Mouse (Mus musculus) hindbrain, embryonic 15.5 days (tissue): ENCODE results near the gene Top3b. TPM values are rescaled to one million over a fixed set of nuclear protein-coding genes. Genes with fewer than 3 reads are reported as not detected.
A peak's percentile ranks its signal among the peaks of the same experiment; 100 is the strongest.

ENCODE experiments used
- ATAC-seq: fragments of 200-750 bp; cut with Nextera tagmentation; 2 replicates; pipeline ENCODE4 v1.8.0; 2017; ENCODE audit warnings: low read depth, moderate number of reproducible peaks, moderate TSS enrichment; ENCODE audit not compliant: low FRiP score
- H3K27ac ChIP-seq: fragments of 300-500 bp; sonication (generic); replicated peaks from 2 replicates; pipeline ENCODE4 v1.5.1; 2015; ENCODE audit warnings: mild to moderate bottlenecking, inconsistent platforms
- H3K27me3 ChIP-seq: fragments of 300-500 bp; sonication (generic); 2 replicates; pipeline ENCODE4 v1.6.1; 2015; ENCODE audit warnings: control low read depth, inconsistent platforms
- H3K36me3 ChIP-seq: fragments of 300-500 bp; sonication (generic); 2 replicates; pipeline ENCODE4 v1.6.1; 2015; ENCODE audit warnings: control low read depth, inconsistent platforms
- H3K4me1 ChIP-seq: fragments of 300-500 bp; sonication (generic); replicated peaks from 2 replicates; pipeline ENCODE4 v1.6.1; 2015; ENCODE audit warnings: control low read depth, inconsistent platforms
- H3K4me2 ChIP-seq: fragments of 300-500 bp; sonication (generic); 2 replicates; pipeline ENCODE4 v1.6.1; 2015; ENCODE audit warnings: moderate library complexity, mild to moderate bottlenecking, inconsistent platforms
- H3K4me3 ChIP-seq: fragments of 300-500 bp; sonication (generic); 2 replicates; pipeline ENCODE4 v1.5.1; 2015; ENCODE audit warnings: mild to moderate bottlenecking, inconsistent platforms
- H3K9ac ChIP-seq: fragments of 300-500 bp; sonication (generic); 2 replicates; pipeline ENCODE4 v1.6.1; 2015; ENCODE audit warnings: inconsistent platforms
- H3K9me3 ChIP-seq: fragments of 300-500 bp; sonication (generic); 2 replicates; pipeline ENCODE4 v1.6.1; 2016; ENCODE audit warnings: control low read depth, inconsistent platforms
- WGBS: fragments of 180-500 bp; shearing (Covaris S2); methylation state at CpG from one replicate; pipeline ENCODE4 v1.1.7; 2015; 5-methylcytosine and 5-hydroxymethylcytosine counted together
- polyA plus RNA-seq: library from polyadenylated mRNA; unstranded; fragments of >200 nt; fragmentation: Nextera tagmentation; extraction: Ambion mirVana; gene quantifications from 2 replicates; pipeline ENCODE4 v1.2.1, GENCODE M21; 2015

Gene Top3b
- polyA plus RNA-seq, 1 experiment from 2014 or later: 74.2 TPM

DNA sequence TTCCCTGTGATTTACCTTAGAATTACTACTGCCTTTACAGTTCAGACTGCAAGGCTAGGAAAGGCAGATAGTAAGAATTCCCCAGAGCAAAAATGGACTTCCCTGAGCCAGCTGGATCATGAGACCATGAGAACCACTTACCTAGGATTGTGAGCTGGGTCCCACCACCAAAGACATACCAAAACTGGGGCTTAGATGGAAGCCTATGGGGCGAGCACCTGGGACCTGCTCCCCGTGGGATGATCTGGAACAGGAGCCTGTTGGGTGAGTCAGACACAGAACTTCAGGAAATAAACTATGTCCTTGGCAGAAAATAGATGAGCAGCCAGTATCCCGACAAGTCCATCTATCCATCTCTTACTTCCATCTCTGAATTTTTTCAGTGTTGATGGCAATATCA, 8.2 kb upstream of the Top3b start:
- H3K4me3 ChIP-seq: no peak overlapping the region
- H3K27ac ChIP-seq: no peak overlapping the region
- no peaks in the 10 kb centered on the region for H3K36me3 ChIP-seq
- WGBS: 73% methylated on average over 3 of the region's 3 CpGs
- H3K9me3 ChIP-seq: no peaks in the 10 kb centered on the region
- H3K27me3 ChIP-seq: no peaks in the 10 kb centered on the region
- ATAC-seq: no peak
- H3K4me2 ChIP-seq: no peak overlapping the region
- H3K9ac ChIP-seq: no peak overlapping the region
- H3K4me1 ChIP-seq: no peaks in the 10 kb centered on the region

DNA sequence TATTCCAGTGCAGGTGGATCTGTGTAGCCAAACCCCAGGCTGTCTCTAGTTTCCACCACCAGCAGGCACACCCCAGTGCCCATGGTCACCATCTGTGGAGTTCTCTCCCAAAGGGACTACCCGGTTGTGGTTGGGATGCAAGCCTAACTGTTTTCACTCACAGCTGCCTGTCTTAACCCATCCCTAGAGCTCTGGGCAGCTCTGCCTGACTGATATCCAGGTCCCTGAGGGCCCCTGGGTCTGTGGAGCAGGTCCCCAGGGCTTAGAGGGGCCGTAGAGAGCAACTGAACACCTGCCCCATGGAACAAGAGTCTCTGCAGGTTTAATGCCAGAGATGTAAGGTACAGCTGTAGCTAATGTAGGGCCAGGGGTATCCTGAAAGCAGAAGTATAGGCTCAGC, 6.6 kb upstream of the Top3b start, which contains the start of gene Igll1:
Gene Igll1, minus strand, starts transcription at position 8 of the 400 bp plus-strand sequence.
- Histone ChIP-seq H3K4me2 (no peak within 1 kb of the TSS), H3K4me3 (no peak within 1 kb of the TSS), H3K4me1 (no peaks in the 10 kb centered on the region), H3K36me3 (no peaks in the 10 kb centered on the region), H3K27me3 (no peaks in the 10 kb centered on the region), H3K9ac (no peak within 1 kb of the TSS), H3K9me3 (no peaks in the 10 kb centered on the region), H3K27ac (no peak within 1 kb of the TSS)
- no peak for ATAC-seq
- WGBS: 78% methylated on average over 2 of the region's 2 CpGs

DNA sequence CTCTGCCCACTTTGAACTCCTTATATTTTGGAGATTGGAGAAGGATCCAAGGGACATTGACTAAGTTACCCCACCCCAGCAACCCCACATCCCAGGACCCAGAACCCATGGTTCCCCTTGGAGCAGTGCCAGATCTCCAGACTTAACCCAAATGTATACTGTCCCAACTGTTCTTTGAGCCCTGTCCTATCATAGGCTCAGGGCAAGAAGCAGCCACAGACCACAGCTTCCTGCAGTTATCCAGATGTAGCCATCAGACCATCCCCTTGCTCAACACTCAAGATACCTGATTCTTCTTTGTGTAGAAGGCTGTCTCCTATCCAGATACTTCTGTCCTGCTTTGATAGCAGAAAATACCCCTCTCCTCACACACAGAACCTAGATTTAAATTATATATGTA, 5.3 kb upstream of the Top3b start:
- no peak overlapping the region for H3K4me2 ChIP-seq

DNA sequence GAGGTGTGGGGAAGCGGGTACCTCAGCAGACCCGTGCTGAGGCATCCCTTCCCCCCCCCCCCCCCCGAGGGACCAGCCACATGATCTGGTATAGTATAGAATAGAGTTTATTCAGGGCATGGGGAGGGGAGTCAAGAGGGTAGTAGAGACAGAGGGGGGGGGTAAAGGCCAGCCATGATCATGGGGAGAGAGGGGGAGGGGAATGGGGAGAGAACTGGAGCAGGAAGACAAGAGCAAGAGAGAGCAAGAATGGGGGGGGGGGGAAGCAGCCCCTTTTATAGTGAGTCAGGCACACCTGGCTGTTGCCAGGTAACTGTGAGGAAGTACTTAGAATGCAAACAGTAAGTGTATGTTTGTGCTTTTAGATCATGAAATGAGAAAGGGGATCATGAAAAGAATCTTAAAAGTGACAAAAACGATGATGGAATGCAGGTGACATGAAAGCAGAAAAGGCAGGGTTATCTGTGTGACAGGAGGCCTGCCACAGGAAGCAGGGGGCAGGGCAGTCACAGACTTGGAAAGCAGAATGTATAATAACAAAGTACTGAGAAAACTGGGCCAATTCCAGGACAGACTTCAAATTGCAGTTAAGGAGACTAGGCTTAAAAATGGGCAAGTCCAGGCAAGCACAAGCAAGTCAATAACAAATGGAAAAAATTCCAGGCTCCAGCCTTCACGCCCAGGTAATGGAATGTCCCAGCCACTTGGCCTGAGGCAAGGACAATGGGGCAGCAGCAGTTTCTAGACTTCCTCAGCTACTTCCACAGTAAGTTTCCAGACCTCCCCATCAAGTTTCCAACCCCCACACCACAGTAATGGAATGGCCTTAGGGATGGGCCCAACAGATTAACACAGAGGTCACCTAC, 4.6 kb upstream of the Top3b start:
- Histone ChIP-seq H3K4me2 (no peak overlapping the region), H3K36me3 (no peaks in the 10 kb centered on the region), H3K4me3 (no peak overlapping the region), H3K9ac (no peak overlapping the region), H3K9me3 (no peaks in the 10 kb centered on the region), H3K4me1 (peaks cover 3% of the 10 kb centered on the region; the same call in 1 of the 2 replicates), H3K27me3 (no peaks in the 10 kb centered on the region), H3K27ac (no peak overlapping the region)
- WGBS: 52% methylated on average over 4 of the region's 5 CpGs
- no peak for ATAC-seq

More for the DNA sequence above, 5.3 kb upstream of the Top3b start:
- Histone ChIP-seq H3K4me3 (no peak overlapping the region), H3K4me1 (peaks cover 2% of the 10 kb centered on the region; the same call in 1 of the 2 replicates), H3K9ac (no peak overlapping the region), H3K27me3 (no peaks in the 10 kb centered on the region), H3K27ac (no peak overlapping the region), H3K9me3 (no peaks in the 10 kb centered on the region), H3K36me3 (no peaks in the 10 kb centered on the region)
- ATAC-seq: no peak

DNA sequence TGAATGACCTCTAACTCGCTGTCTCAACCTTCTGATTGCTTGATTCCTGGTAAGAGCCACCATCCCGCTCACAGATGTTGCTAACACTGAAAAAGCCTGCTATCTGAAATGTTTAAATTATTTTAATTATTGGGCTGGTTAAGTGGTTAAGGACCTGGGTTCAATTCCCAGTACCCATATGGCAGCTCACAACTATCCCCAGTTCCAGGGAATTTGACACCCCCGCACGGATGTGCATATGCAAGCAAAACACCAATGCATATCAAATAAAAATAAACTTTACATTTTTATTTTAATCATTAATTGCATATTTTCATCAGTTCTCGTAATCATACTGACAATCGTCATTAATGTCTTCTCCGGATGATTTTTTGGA, 307 bp upstream of the Top3b start:
- peaks cover 20% of the 10 kb centered on the region for H3K4me1 ChIP-seq
- peaks cover 3% of the 10 kb centered on the region; the same call in 1 of the 2 replicates for H3K36me3 ChIP-seq
- H3K4me2 ChIP-seq: peak overlapping the region; percentile 61
- H3K9ac ChIP-seq: peak overlapping the region; percentile 83
- H3K27ac ChIP-seq: peak overlapping the region; percentile 91
- no peaks in the 10 kb centered on the region for H3K27me3 ChIP-seq
- peak; percentile 65 for ATAC-seq
- H3K4me3 ChIP-seq: peak overlapping the region; percentile 76
- WGBS: 36% methylated on average over 7 of the region's 7 CpGs
- H3K9me3 ChIP-seq: no peaks in the 10 kb centered on the region

DNA sequence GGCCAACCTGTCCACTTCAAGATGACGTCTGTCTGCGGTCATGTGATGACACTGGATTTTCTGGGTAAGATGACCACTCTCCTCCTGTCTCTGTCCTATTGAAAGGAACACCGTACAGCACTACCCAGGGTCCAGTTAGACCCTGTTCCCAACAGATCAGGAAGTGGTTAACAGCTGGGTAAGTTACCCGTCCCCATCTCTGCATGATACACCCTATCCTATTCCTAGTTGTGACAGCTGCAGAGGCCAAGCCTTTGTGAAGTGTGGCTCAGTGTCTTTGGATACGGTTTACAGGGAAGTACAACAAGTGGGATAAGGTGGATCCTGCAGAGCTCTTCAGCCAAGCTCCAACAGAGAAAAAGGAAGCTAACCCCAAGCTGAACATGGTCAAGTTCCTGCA, 8.5 kb downstream of the Top3b start:
- Histone ChIP-seq H3K9me3 (no peaks in the 10 kb centered on the region), H3K4me1 (no peaks in the 10 kb centered on the region), H3K4me3 (no peak overlapping the region), H3K36me3 (peaks cover 81% of the 10 kb centered on the region), H3K27ac (no peak overlapping the region), H3K27me3 (no peaks in the 10 kb centered on the region), H3K9ac (no peak overlapping the region), H3K4me2 (no peak overlapping the region)
- no peak for ATAC-seq
- WGBS: 94% methylated on average over 5 of the region's 5 CpGs

DNA sequence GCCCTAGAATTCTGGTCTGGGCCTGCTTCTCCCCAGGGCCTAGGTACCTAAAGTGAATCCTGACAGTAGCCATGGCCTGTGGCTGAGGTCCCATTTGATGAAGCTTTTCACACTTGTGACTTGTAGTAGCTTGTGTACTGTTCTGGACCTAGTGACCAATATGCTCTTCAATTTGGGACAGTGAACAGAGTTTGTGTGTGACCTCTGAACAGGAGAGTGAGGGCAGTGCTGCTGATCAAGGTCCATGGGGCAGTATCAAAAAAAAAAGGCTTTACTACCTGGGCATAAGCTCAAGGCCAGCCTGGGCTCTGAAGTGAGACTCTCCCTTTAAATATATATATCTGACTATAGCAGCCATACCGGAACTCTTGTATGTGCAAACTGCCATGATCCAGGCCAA, 17.8 kb downstream of the Top3b start:
- Histone ChIP-seq H3K36me3 (peaks cover 87% of the 10 kb centered on the region), H3K27ac (no peak overlapping the region), H3K27me3 (no peaks in the 10 kb centered on the region), H3K4me1 (no peaks in the 10 kb centered on the region), H3K9me3 (no peaks in the 10 kb centered on the region), H3K4me3 (no peak overlapping the region), H3K4me2 (no peak overlapping the region), H3K9ac (no peak overlapping the region)
- 100% methylated on average over 1 of the region's 1 CpGs for WGBS
- no peak for ATAC-seq

DNA sequence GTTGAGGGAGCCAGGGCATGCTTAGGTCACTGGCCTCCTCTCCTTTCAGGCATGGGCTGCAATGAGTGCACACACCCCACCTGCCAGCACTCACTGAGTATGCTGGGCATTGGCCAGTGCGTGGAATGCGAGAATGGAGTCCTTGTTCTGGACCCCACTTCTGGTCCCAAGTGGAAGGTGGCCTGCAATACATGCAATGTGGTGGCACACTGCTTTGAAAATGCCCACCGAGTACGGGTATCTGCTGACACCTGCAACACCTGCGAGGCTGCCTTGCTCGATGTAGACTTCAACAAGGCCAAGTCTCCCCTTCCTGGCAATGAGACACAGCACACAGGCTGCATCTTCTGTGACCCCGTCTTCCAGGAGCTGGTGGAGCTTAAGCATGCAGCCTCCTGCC, 21.8 kb downstream of the Top3b start:
- Histone ChIP-seq H3K9ac (no peak overlapping the region), H3K4me2 (no peak overlapping the region), H3K4me3 (no peak overlapping the region), H3K27me3 (no peaks in the 10 kb centered on the region), H3K9me3 (no peaks in the 10 kb centered on the region), H3K27ac (no peak overlapping the region), H3K36me3 (peaks cover 52% of the 10 kb centered on the region), H3K4me1 (peaks cover 11% of the 10 kb centered on the region)
- ATAC-seq: no peak
- 94% methylated on average over 7 of the region's 7 CpGs for WGBS

DNA sequence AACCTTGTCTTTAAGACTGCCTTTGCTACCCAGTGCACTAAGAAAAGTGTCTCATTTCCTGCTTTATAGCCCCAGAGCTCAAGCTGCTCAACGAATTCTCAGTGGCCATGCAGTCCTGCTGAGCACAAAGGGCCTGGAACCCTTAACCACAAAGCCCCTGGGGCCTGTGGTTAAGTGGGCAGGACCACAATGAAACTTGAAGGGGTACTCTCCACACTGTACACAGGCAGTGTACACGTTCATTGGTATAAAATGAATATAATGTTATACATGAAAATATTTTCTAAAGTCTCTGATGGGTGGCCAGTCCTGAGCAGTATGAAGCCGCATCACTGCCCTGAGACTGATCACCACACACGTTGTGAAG, 25.5 kb downstream of the Top3b start:
- peaks cover 20% of the 10 kb centered on the region for H3K36me3 ChIP-seq
- peak overlapping the region; percentile 61; the same call in 1 of the 2 replicates for H3K4me3 ChIP-seq
- peaks cover 26% of the 10 kb centered on the region for H3K4me1 ChIP-seq
- no peak overlapping the region for H3K9ac ChIP-seq
- H3K9me3 ChIP-seq: no peaks in the 10 kb centered on the region
- peak overlapping the region; percentile 82 for H3K27ac ChIP-seq
- H3K4me2 ChIP-seq: peak overlapping the region; percentile 75
- ATAC-seq: no peak; the same call in 1 of the 2 replicates
- H3K27me3 ChIP-seq: no peaks in the 10 kb centered on the region
- 20% methylated on average over 4 of the region's 4 CpGs for WGBS

DNA sequence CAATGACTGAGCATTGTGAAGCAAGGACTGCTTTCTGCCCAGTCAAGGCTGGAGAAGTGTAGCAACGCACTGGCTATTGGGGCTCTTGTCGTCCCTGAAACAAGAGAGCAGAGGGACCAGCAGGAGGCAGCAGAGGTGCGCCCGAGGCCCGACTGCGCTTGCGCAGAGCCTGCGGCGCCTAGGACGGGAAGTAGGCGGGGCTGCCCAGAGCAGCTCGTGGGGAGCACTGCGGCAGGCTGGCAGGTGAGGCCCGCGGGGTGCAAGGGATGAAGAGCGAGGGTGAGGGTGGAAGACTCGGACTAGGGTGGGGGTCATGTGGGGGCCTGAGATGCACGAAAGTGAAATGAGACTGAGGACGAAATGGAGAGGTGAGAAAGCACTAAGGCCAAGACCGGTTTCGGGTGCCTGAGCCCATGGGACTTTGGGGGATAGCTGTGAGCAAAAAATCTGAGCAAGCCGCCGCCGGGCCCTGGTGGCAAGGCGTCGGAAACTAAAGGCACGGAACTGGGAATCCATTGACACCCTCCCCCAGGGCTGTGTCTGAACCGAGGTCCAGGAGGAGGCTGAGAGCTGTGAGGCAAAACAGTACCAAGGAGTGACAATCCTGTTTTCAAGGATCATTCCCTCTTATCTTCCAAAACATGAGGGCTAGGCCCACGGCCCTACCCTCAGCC, 26.0 kb downstream of the Top3b start, which contains the start of gene Ppm1f:
Gene Ppm1f, plus strand, starts transcription at position 88 of the 674 bp plus-strand sequence.
- under 1% methylated on average over 29 of the region's 29 CpGs for WGBS

DNA sequence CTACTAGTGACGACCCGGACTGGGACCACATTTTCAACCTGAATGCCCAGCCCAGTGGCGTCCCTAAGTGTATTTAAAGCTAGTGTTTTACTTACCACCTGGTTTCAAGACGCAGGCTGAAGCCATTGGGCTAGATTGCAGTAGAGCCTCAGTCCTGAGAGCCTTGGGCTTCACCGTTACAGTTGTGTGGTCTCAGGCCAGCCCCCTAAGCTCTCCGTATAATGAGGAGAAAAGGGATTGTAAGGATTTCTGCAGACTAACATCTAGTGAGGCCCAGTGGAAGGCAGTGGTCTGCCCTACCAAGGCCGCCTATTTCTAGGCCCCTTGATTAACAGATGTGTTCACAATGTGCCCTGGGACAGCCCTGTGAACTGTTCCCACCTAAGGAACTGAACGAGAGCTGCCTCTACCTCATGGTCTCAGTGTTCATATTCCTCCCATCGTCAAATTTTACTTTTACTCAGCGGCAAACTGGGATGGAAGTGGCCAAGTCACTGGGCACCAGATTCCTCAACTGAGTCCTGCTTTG, 26.6 kb downstream of the Top3b start:
- 22% methylated on average over 10 of the region's 10 CpGs for WGBS
- Histone ChIP-seq H3K27me3 (no peaks in the 10 kb centered on the region), H3K4me2 (peak overlapping the region; percentile 75), H3K4me3 (peak overlapping the region; percentile 61), H3K9ac (peak overlapping the region; percentile 85), H3K36me3 (peaks cover 12% of the 10 kb centered on the region; the same call in 1 of the 2 replicates), H3K9me3 (no peaks in the 10 kb centered on the region), H3K27ac (peak overlapping the region; percentile 82), H3K4me1 (peaks cover 26% of the 10 kb centered on the region)
- no peak for ATAC-seq

More for the DNA sequence above, 26.0 kb downstream of the Top3b start, which contains the start of gene Ppm1f:
- peak within 1 kb of the TSS; percentile 61 for H3K4me3 ChIP-seq
- peak within 1 kb of the TSS; percentile 75 for H3K4me2 ChIP-seq
- no peaks in the 10 kb centered on the region for H3K9me3 ChIP-seq
- peak within 1 kb of the TSS; percentile 85 for H3K9ac ChIP-seq
- peak within 1 kb of the TSS; percentile 82 for H3K27ac ChIP-seq
- peak; percentile 94 for ATAC-seq
- H3K4me1 ChIP-seq: peaks cover 26% of the 10 kb centered on the region
- peaks cover 16% of the 10 kb centered on the region for H3K36me3 ChIP-seq
- H3K27me3 ChIP-seq: no peaks in the 10 kb centered on the region

DNA sequence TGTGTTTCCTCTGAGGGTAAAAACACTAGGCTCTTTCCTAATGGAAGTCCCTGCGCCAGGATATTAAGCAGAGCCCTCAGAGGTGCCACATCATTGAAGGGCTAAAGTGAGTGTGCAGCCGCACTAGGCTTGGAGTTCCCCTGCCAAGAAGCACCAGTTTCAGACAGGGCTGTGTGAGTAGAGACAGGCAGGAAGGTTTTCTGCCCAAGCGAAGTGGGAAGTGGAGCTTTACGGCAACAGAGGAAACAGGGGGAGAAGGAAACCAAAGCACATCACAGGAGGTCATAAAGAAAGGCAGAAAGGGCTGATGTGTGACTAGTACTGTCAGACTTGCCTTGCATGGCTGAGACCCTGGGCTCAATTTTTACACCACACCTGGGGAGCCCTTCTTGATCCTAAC, 31.8 kb downstream of the Top3b start:
- Histone ChIP-seq H3K9ac (no peak overlapping the region), H3K27me3 (no peaks in the 10 kb centered on the region), H3K4me2 (no peak overlapping the region), H3K27ac (no peak overlapping the region), H3K9me3 (no peaks in the 10 kb centered on the region), H3K36me3 (peaks cover 41% of the 10 kb centered on the region), H3K4me1 (peaks cover 15% of the 10 kb centered on the region), H3K4me3 (no peak overlapping the region)
- WGBS: 92% methylated on average over 4 of the region's 4 CpGs
- ATAC-seq: no peak
